ENCODE assay signal across 35 mouse cellular contexts in genomic region chr15:25000171-25000570, GRCm38 (mm10).
"Had no signal": no experiment of that assay in that cellular context is flagged by ENCODE, and none has a peak within 500 bp of the region (broad histone marks: within the 10 kb centered on the region; RNA-seq: fewer than 3 reads in every experiment).

No protein-coding gene starts in this region.

- H3K4me1 ChIP-seq: heart, embryonic 10.5 days; heart, embryonic 12.5 days; heart, embryonic 13.5 days; heart, embryonic 15.5 days; hindbrain, embryonic 10.5 days; hindbrain, embryonic 12.5 days; hindbrain, embryonic 13.5 days; hindbrain, embryonic 15.5 days; intestine, embryonic 15.5 days; kidney, embryonic 15.5 days had no signal

- H3K9me3 ChIP-seq: heart, embryonic 10.5 days; heart, embryonic 12.5 days; heart, embryonic 13.5 days; heart, embryonic 15.5 days; hindbrain, embryonic 10.5 days; hindbrain, embryonic 12.5 days; hindbrain, embryonic 13.5 days; hindbrain, embryonic 15.5 days; intestine, embryonic 15.5 days; kidney, embryonic 15.5 days had no signal

- H3K4me2 ChIP-seq: heart, embryonic 11.5 days; heart, embryonic 12.5 days; heart, embryonic 13.5 days; heart, embryonic 15.5 days; hindbrain, embryonic 12.5 days; hindbrain, embryonic 13.5 days; hindbrain, embryonic 14.5 days; hindbrain, embryonic 15.5 days; intestine, embryonic 15.5 days; kidney, embryonic 15.5 days had no signal

- H3K36me3 ChIP-seq: heart, embryonic 10.5 days; heart, embryonic 12.5 days; heart, embryonic 13.5 days; heart, embryonic 15.5 days; hindbrain, embryonic 10.5 days; hindbrain, embryonic 12.5 days; hindbrain, embryonic 13.5 days; hindbrain, embryonic 15.5 days; intestine, embryonic 15.5 days; kidney, embryonic 15.5 days had no signal

- DNase-seq: heart, postnatal 10 days; heart, postnatal 14 days; heart, postnatal 36 days; heart, postnatal 4 days; kidney, adult 11 months; kidney, adult 18-20 months; kidney, adult 2 months; kidney, adult 8-10 months; kidney, adult 9 months; kidney, postnatal 10 days; kidney, postnatal 14 days; kidney, postnatal 25 days; kidney, postnatal 36 days; kidney, postnatal 4 days; layer of hippocampus, adult 9-11 months; layer of hippocampus, postnatal 36 days had no signal

- H3K27me3 ChIP-seq: heart, embryonic 12.5 days; heart, embryonic 13.5 days; heart, embryonic 15.5 days; hindbrain, embryonic 12.5 days; hindbrain, embryonic 13.5 days; hindbrain, embryonic 15.5 days; intestine, embryonic 15.5 days; kidney, embryonic 15.5 days had no signal

- ATAC-seq: hindbrain, embryonic 16.5 days; hindbrain, postnatal 0 days; inflammation-experienced regulatory T-cells, adult 6 months; intestine, embryonic 15.5 days; intestine, embryonic 16.5 days; intestine, postnatal 0 days had no signal

- H3K9ac ChIP-seq: heart, embryonic 12.5 days; heart, embryonic 13.5 days; heart, embryonic 15.5 days; hindbrain, embryonic 12.5 days; hindbrain, embryonic 13.5 days; hindbrain, embryonic 14.5 days; hindbrain, embryonic 15.5 days; intestine, embryonic 15.5 days; kidney, embryonic 15.5 days had no signal

- H3K4me3 ChIP-seq: heart, embryonic 10.5 days; heart, embryonic 12.5 days; heart, embryonic 13.5 days; heart, embryonic 15.5 days; hindbrain, embryonic 10.5 days; hindbrain, embryonic 12.5 days; hindbrain, embryonic 13.5 days; hindbrain, embryonic 15.5 days; intestine, embryonic 15.5 days; kidney, embryonic 15.5 days; layer of hippocampus, adult 2 months had no signal

- H3K27ac ChIP-seq: heart, embryonic 10.5 days; heart, embryonic 13.5 days; heart, embryonic 15.5 days; hindbrain, embryonic 10.5 days; hindbrain, embryonic 12.5 days; hindbrain, embryonic 13.5 days; hindbrain, embryonic 14.5 days; hindbrain, embryonic 15.5 days; hindbrain, postnatal 0 days; intestine, embryonic 15.5 days; kidney, embryonic 15.5 days; kidney, postnatal 0 days; layer of hippocampus, adult 2 months had no signal
